Comparison of ENCODE assay signal across 23 mouse cellular contexts in the genomic region with DNA sequence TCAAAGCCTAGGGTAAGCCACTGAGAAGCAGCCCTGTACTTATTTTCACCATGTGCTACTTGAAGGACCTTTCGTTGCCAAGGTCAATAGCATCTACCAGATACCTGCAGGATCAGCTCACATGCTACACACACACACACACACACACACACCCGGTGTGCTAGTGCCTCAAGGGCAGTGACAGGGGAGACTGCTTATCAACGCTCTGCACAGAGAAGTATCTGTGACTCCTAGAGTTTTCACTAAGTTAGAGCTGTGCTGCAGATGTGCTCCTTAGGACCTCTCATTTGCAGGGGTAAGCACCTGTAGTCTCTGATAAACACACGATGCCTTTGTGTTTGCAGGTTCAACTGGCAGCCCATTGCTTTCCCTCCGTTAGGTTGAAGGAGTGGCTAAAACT. TPM values are rescaled to one million over a fixed set of nuclear protein-coding genes. Genes with fewer than 3 reads are reported as not detected.
DNase-seq lines count a peak whose midpoint lies in the region; ATAC-seq and TF ChIP-seq lines count a peak whose summit lies in the region.
"Had no signal": no experiment of that assay in that cellular context is flagged by ENCODE, and none has a peak within 500 bp of the region (broad histone marks: within the 10 kb centered on the region; RNA-seq: fewer than 3 reads in every experiment).

No protein-coding gene starts in this region.

- H3K9me3 ChIP-seq in stomach, embryonic 15.5 days, result no peaks in the 10 kb centered on the region
- no peaks in the 10 kb centered on the region for H3K9me3 ChIP-seq in stomach, postnatal 0 days (ENCODE audit: control insufficient read depth, low read length)
- no peaks in the 10 kb centered on the region for H3K9me3 ChIP-seq in liver, embryonic 14.5 days (ENCODE audit: control insufficient read depth, low read length)
- H3K9me3 ChIP-seq: embryonic facial prominence, embryonic 10.5 days; forebrain, embryonic 12.5 days; heart, embryonic 15.5 days; hindbrain, embryonic 10.5 days had no signal

- TF ChIP-seq EP300 in stomach, postnatal 0 days (optimal IDR thresholded peaks at IDR 0.05), result no peak
- peak; percentile 70 for TF ChIP-seq EP300 in liver, embryonic 14.5 days (IDR thresholded peaks at IDR 0.05; ENCODE audit: low read depth)

- 0 out of 2 replicates have a peak, but pooled peaks have one; percentile 39 for ATAC-seq in stomach, embryonic 15.5 days (ENCODE audit: insufficient read depth, low FRiP score, low read depth)
- ATAC-seq in stomach, postnatal 0 days (ENCODE audit: low FRiP score, low TSS enrichment), result no peak
- ATAC-seq in erythroid progenitor cell, adult 5-6 weeks (replicated peaks; ENCODE audit: low FRiP score, poor library complexity, severe bottlenecking), result 0 out of 2 replicates have a peak, but pooled peaks have one; percentile 42
- ATAC-seq in liver, embryonic 14.5 days (ENCODE audit: insufficient read depth), result peak; percentile 99
- ATAC-seq in megakaryocyte-erythroid progenitor cell, adult 5-6 weeks (replicated peaks; ENCODE audit: low FRiP score, low TSS enrichment, poor library complexity, severe bottlenecking), result peak; percentile 92
- ATAC-seq: forebrain, embryonic 16.5 days had no signal

- WGBS in stomach, embryonic 15.5 days, result 89% methylated on average over 5 of the region's 5 CpGs
- 91% methylated on average over 5 of the region's 5 CpGs for WGBS in stomach, postnatal 0 days
- 27% methylated on average over 5 of the region's 5 CpGs for WGBS in liver, embryonic 14.5 days (ENCODE audit: insufficient replicate concordance)

- DNase-seq in stomach, postnatal 0 days (ENCODE audit: low spot score), result no peak
- peak; percentile 22 to 27 (median 22) for DNase-seq in liver, embryonic 14.5 days (ENCODE audit: low read depth in 3 of 3, low spot score in 3 of 3)
- DNase-seq in urinary bladder, adult 18-20 months (ENCODE audit: low spot score in 2 of 2), result no peak
- no peak for DNase-seq in heart, postnatal 4 days
- no peak for DNase-seq in cerebellum, adult 9-11 months
- DNase-seq: adrenal gland, adult 2 months; adrenal gland, postnatal 36 days; cerebellum, adult 11-12 months; cerebellum, adult 9-10 months; gastrocnemius, postnatal 10 days; heart, adult 2 months; heart, postnatal 14 days had no signal

- H3K4me1 ChIP-seq in stomach, embryonic 15.5 days, result no peaks in the 10 kb centered on the region
- no peaks in the 10 kb centered on the region for H3K4me1 ChIP-seq in stomach, postnatal 0 days (replicated peaks; ENCODE audit: control insufficient read depth, insufficient read depth)
- H3K4me1 ChIP-seq in liver, embryonic 14.5 days (replicated peaks; ENCODE audit: control insufficient read depth in 2 of 2, insufficient read depth in 2 of 2, low read length in 1 of 2), result peaks cover 0 to 6% of the 10 kb centered on the region in 2 experiments; a peak in 3 of 4 replicates
- H3K4me1 ChIP-seq: embryonic facial prominence, embryonic 10.5 days; forebrain, embryonic 12.5 days; heart, embryonic 15.5 days; hindbrain, embryonic 10.5 days had no signal

- TF ChIP-seq CTCF in stomach, postnatal 0 days (IDR thresholded peaks at IDR 0.05; ENCODE audit: low read depth), result no peak
- no peak for TF ChIP-seq CTCF in liver, embryonic 14.5 days (IDR thresholded peaks at IDR 0.05; ENCODE audit: low read depth)

- H3K27me3 ChIP-seq in stomach, embryonic 15.5 days (replicated peaks), result no peaks in the 10 kb centered on the region
- H3K27me3 ChIP-seq in stomach, postnatal 0 days (ENCODE audit: control insufficient read depth, insufficient read depth, low read length), result no peaks in the 10 kb centered on the region
- no peaks in the 10 kb centered on the region for H3K27me3 ChIP-seq in liver, embryonic 14.5 days (ENCODE audit: control insufficient read depth, insufficient read depth, low read length)
- H3K27me3 ChIP-seq: forebrain, embryonic 12.5 days; heart, embryonic 15.5 days had no signal

- no peak overlapping the region for H3K27ac ChIP-seq in stomach, embryonic 15.5 days
- H3K27ac ChIP-seq in stomach, postnatal 0 days (replicated peaks), result no peak overlapping the region
- no peak overlapping the region for H3K27ac ChIP-seq in liver, embryonic 14.5 days
- H3K27ac ChIP-seq: embryonic facial prominence, embryonic 10.5 days; forebrain, embryonic 12.5 days; heart, adult 2 months; heart, embryonic 15.5 days; hindbrain, embryonic 10.5 days; hindbrain, embryonic 14.5 days had no signal

- peaks cover 18% of the 10 kb centered on the region; the same call in 1 of the 2 replicates for H3K36me3 ChIP-seq in stomach, embryonic 15.5 days
- H3K36me3 ChIP-seq in stomach, postnatal 0 days (ENCODE audit: control insufficient read depth, insufficient read depth, low read length), result peaks cover 2% of the 10 kb centered on the region; the same call in 1 of the 2 replicates
- peaks cover 22% of the 10 kb centered on the region for H3K36me3 ChIP-seq in liver, embryonic 14.5 days (replicated peaks; ENCODE audit: control insufficient read depth, insufficient read depth, low read depth)

- H3K4me3 ChIP-seq in stomach, embryonic 15.5 days (replicated peaks), result no peak overlapping the region
- H3K4me3 ChIP-seq in stomach, postnatal 0 days (ENCODE audit: low read depth, low read length), result no peak overlapping the region
- H3K4me3 ChIP-seq in liver, embryonic 14.5 days (ENCODE audit: insufficient read depth in 1 of 2, low read depth in 2 of 2, low read length in 2 of 2), result no peak overlapping the region
- H3K4me3 ChIP-seq: embryonic facial prominence, embryonic 10.5 days; erythroblast, embryonic 14.5 days; forebrain, embryonic 12.5 days; heart, adult 2 months; heart, embryonic 15.5 days; hindbrain, embryonic 10.5 days had no signal

- no peak overlapping the region for H3K4me2 ChIP-seq in stomach, embryonic 15.5 days
- H3K4me2 ChIP-seq in stomach, postnatal 0 days (replicated peaks; ENCODE audit: low read depth), result no peak overlapping the region
- no peak overlapping the region for H3K4me2 ChIP-seq in liver, embryonic 14.5 days (ENCODE audit: low read depth)
- H3K4me2 ChIP-seq: forebrain, embryonic 12.5 days; heart, embryonic 11.5 days; heart, embryonic 15.5 days; hindbrain, embryonic 14.5 days had no signal

- H3K9ac ChIP-seq in stomach, embryonic 15.5 days, result no peak overlapping the region
- no peak overlapping the region for H3K9ac ChIP-seq in stomach, postnatal 0 days (ENCODE audit: low read length)
- H3K9ac ChIP-seq in liver, embryonic 14.5 days (replicated peaks), result no peak overlapping the region
- H3K9ac ChIP-seq: forebrain, embryonic 12.5 days; heart, embryonic 15.5 days; hindbrain, embryonic 14.5 days had no signal

RNA-seq across cellular contexts. Expression of a gene that starts 42.4 kb away (rescaled TPM):
- polyA plus RNA-seq in stomach, embryonic 15.5 days (2015; fragmentation: Nextera tagmentation; extraction: Ambion mirVana), result 0.54 and 0.57 TPM in 2 replicates
- 0.24 and 0.36 TPM in 2 replicates for polyA plus RNA-seq in stomach, postnatal 0 days (2015; fragmentation: Nextera tagmentation; extraction: Ambion mirVana)
- 0.36 and 0.42 TPM in 2 replicates for total RNA-seq in erythroid progenitor cell, adult 5-6 weeks (2015; ENCODE audit: low replicate concordance)
- 3.5 TPM in 1 of 2 replicates, not detected in the other for total RNA-seq in erythroid progenitor cell, adult 5-6 weeks (2017; ENCODE audit: low replicate concordance)
- polyA plus RNA-seq in liver, embryonic 14.5 days (2012; rRNA removed), result 0.90 and 1.2 TPM in 2 replicates
- polyA plus RNA-seq in liver, embryonic 14.5 days (2014; fragmentation: Nextera tagmentation; extraction: Ambion mirVana), result 0.17 and 0.27 TPM in 2 replicates
- total RNA-seq in megakaryocyte-erythroid progenitor cell, adult 5-6 weeks (2014; fragmentation: Nextera tagmentation), result 2.9 and 4.5 TPM in 2 replicates
- 0.38 TPM in 1 of 2 replicates, not detected in the other for total RNA-seq in megakaryocyte-erythroid progenitor cell, adult 5-6 weeks (2017)
- total RNA-seq in heart, postnatal 4 days (2021), result under 1 TPM; 0.19 to 0.90 TPM
- polyA plus RNA-seq: heart, embryonic 15.5 days had no signal

Comparison
In these comparisons a context has a peak if more than half of its experiments do, and no peak if none do; other contexts are left out.
1. DNase-seq: peak in liver, embryonic 14.5 days (3 of 3); none in stomach, postnatal 0 days (single experiment), urinary bladder, adult 18-20 months (0 of 2), heart, postnatal 4 days (single experiment) and cerebellum, adult 9-11 months (single experiment).